Mouse (Mus musculus) cerebellum, adult 2 months (tissue): ENCODE results near the gene Fmnl2. TPM values are rescaled to one million over a fixed set of nuclear protein-coding genes. Genes with fewer than 3 reads are reported as not detected.

Source experiments
- DNase-seq, 2 experiments: peaks; one replicate each; pipeline ENCODE4 v3.0.0; 2021
- H3K27ac ChIP-seq: fragments of 200-500 bp; 2 replicates; pipeline ENCODE4 v1.5.1; 2012; ENCODE audit warnings: low read length, control low read depth, inconsistent platforms; ENCODE audit not compliant: insufficient read depth
- H3K27me3 ChIP-seq: fragments of 200-500 bp; 2 replicates; pipeline ENCODE4 v1.6.1; 2012; ENCODE audit warnings: inconsistent platforms, mild to moderate bottlenecking, low read length, moderate library complexity; ENCODE audit not compliant: control insufficient read depth, insufficient read depth
- H3K4me1 ChIP-seq: fragments of 200-500 bp; 2 replicates; pipeline ENCODE4 v1.6.1; 2011; ENCODE audit warnings: low read length; ENCODE audit not compliant: control insufficient read depth, insufficient read depth
- H3K4me3 ChIP-seq: fragments of 200-500 bp; replicated peaks from 2 replicates; pipeline ENCODE3; 2011; ENCODE audit warnings: mild to moderate bottlenecking, low read depth, low read length, control low read depth; ENCODE audit not compliant: insufficient read depth
- CTCF ChIP-seq: fragments of 200-500 bp; IDR thresholded peaks from 2 replicates; pipeline ENCODE4 v1.5.1; 2011; ENCODE audit warnings: low read depth, mild to moderate bottlenecking, control low read depth, low read length, moderate library complexity, borderline replicate concordance; ENCODE audit not compliant: insufficient read depth
- POLR2A ChIP-seq: fragments of 200-500 bp; IDR thresholded peaks from 2 replicates; pipeline ENCODE4 v1.6.1; 2011; ENCODE audit warnings: low read length, control low read depth, borderline replicate concordance; ENCODE audit not compliant: insufficient read depth
- WGBS: fragments of 180-500 bp; shearing (Covaris S2); methylation state at CpG from one replicate; pipeline ENCODE4 v1.1.7; 2018; 5-methylcytosine and 5-hydroxymethylcytosine counted together
- polyA plus RNA-seq: library from polyadenylated mRNA; depleted of rRNA; stranded (reverse); fragments of >200 nt; gene quantifications from 2 replicates; pipeline ENCODE4 v1.2.3, GENCODE M21; 2012

Fmnl2 gene
- polyA plus RNA-seq, 1 experiment: 25.3 TPM

DNA sequence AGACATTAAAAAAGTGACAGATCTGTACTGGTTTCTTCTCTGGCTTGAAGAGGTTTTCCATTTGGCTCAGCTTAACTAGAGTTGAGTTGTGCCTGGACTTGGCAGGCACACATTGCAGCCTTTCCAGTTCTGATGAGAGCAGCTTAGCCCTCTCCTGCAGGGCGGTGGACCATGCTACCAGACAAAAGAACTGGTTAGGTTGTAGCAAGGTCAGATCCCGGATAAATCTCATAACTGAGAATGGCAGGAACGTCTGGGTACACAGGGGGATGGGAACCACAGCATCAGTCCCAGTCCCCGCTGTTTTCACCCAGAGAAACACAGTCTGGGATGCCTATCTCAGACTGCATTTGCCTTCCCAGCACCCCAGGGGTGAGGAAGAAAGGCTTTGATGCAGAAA is 127.5 kb downstream of the Fmnl2 start:
- Histone ChIP-seq H3K4me3 (peak overlapping the region; percentile 2), H3K27me3 (no peaks in the 10 kb centered on the region), H3K27ac (peak overlapping the region; percentile 53), H3K4me1 (peaks cover 12% of the 10 kb centered on the region; the same call in 1 of the 2 replicates)
- WGBS: 8% methylated on average over 4 of the region's 4 CpGs
- no peak for TF ChIP-seq POLR2A
- no peak for TF ChIP-seq CTCF
- DNase-seq: peak; percentile 57 to 76

DNA sequence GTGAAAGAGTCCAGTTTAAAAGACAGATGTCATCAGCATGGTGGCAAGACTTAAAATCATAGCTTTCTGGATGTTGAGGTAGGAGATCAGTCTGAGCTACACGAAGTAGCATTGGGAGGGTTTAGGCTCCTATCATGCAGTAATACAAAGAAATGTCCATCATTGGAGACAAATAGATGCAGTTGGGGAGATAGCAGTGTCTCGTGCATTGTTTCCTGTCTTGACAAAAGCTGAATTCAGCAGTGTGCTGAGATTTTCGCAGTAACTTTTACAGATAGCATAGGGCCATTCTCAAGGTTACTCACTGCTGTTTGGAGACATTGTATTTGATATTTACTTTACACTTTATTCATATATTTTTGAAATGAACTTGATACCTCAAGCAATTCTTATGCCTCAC is 128.7 kb downstream of the Fmnl2 start:
- Histone ChIP-seq H3K4me3 (no peak overlapping the region), H3K27ac (no peak overlapping the region), H3K4me1 (peaks cover 12% of the 10 kb centered on the region; the same call in 1 of the 2 replicates), H3K27me3 (no peaks in the 10 kb centered on the region)
- 86% methylated on average over 3 of the region's 3 CpGs for WGBS
- no peak for TF ChIP-seq CTCF
- no peak for TF ChIP-seq POLR2A
- no peak for DNase-seq

DNA sequence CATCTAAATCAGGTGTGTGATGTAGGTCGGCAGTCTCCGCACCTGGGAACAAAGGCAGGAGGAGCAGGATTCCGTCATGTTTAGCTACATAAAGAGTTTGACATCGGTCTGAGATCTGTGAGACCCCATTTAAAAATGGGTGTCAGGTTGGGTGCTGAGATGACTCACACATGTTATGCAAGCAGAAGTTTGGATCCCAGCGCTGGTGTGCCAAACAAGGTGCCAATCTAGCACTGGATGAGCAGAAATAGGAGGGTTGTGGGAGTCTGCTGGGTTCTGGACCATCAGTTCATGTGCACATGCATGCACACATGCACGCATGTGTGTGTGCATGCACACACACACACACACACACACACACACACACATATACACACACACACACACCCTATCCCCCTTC is 129.4 kb downstream of the Fmnl2 start:
- no peak overlapping the region for H3K27ac ChIP-seq
- 95% methylated on average over 6 of the region's 6 CpGs for WGBS
- no peaks in the 10 kb centered on the region for H3K27me3 ChIP-seq
- no peak for DNase-seq
- no peak for TF ChIP-seq POLR2A
- no peak for TF ChIP-seq CTCF
- no peak overlapping the region for H3K4me3 ChIP-seq
- peaks cover 12% of the 10 kb centered on the region; the same call in 1 of the 2 replicates for H3K4me1 ChIP-seq

DNA sequence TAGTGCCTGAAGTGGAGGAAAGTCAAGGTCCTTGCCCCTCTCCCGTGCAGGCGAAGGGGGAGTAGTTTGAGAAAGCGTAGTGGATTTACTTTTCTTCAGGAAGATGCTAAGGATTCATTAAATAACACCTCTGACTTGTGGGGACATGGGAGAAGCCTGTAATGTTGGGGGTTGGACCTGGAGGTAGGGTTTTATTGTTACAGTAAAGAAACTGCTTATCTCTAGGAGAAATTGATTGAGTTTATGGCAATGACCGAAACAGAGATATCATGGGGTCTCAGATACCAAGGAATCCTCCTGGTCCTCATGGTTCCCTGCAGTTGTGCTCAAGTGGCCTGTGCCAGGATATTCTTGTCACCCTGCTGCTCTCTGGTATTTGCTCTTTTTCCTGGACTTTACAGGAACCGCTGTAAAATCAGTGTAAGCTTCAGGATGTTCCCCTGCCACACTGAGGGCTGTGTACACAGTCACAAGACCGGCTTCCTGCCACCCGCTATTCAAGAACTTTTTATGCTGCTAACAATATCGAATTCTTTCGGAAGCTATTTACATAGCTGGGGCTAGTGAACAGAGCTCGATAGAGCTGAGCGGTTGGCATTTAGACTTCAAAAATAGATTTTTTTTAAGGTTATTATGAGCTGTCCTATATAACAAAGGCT is 130.1 kb downstream of the Fmnl2 start:
- Histone ChIP-seq H3K4me3 (no peak overlapping the region), H3K4me1 (peaks cover 12% of the 10 kb centered on the region; the same call in 1 of the 2 replicates), H3K27ac (peak overlapping the region; percentile 61; the same call in 1 of the 2 replicates), H3K27me3 (no peaks in the 10 kb centered on the region)
- TF ChIP-seq CTCF: no peak
- 75% methylated on average over 11 of the region's 11 CpGs for WGBS
- DNase-seq: peak in 1 of 2 experiments; percentile 21

DNA sequence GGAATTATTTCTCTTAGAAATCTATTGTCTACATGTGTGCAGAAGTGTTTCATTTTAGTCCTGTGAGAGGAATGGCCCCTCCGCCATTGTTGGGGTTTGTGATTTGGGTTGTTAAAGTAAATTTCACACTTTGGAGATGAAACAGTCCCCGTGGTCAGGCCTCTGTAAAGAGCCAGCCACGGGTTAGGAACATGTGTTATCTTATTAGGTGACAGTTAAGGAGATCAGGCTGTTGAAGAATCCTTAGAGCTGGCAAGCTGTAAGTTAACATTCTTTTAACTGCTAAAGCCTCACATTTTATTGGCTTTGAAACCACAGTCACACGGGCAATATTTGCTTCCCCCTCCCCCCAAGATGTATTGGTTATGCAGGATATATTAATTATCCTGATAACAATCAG is 131.7 kb downstream of the Fmnl2 start:
- TF ChIP-seq CTCF: no peak
- TF ChIP-seq POLR2A: no peak

DNA sequence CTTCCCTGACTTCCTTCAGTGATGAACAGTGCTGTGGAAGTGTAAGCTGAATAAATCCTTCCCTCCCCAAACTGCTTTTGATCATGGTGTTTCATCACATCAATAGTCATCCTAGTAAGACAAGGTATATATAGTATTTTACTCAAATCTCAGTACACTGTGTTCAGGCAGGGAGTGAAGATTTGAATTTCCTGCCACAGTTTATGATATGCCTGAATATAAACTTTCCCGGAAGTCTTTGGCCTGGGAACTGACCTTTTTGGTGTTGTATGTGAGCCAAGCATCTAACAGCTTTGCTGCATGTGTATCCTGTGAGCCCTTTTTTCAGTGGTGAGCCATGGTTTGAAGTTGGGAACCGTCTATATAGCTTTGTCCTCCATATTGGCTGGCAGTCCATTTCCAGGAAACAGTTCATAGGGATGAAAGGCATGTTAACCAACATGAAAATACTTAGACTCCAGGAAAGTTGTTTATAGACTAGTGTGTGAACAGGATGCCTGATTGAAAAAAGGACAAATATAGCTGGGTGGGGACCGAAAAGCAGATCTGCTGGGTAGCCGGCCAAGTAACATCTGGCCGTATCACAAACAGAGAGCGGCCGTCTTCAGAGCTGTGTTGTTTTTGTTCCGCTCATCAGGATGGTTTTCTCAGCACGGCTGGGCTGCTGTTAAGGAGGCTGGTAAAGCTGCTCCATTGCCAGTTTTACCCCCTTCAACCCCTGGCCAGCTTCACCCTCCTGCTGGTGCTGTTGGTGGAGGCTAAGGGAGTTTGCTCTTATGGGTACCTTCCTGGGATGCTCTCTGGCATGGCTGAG is 133.4 kb downstream of the Fmnl2 start:
- H3K27ac ChIP-seq: peak overlapping the region; percentile 27; the same call in 1 of the 2 replicates
- TF ChIP-seq CTCF: no peak
- no peak for TF ChIP-seq POLR2A
- H3K4me3 ChIP-seq: no peak overlapping the region
- no peaks in the 10 kb centered on the region for H3K27me3 ChIP-seq
- H3K4me1 ChIP-seq: peaks cover 4% of the 10 kb centered on the region; the same call in 1 of the 2 replicates
- WGBS: 88% methylated on average over 9 of the region's 9 CpGs
- DNase-seq: no peak

More for the DNA sequence above, 131.7 kb downstream of the Fmnl2 start:
- DNase-seq: no peak
- Histone ChIP-seq H3K27ac (no peak overlapping the region), H3K4me3 (no peak overlapping the region), H3K4me1 (peaks cover 12% of the 10 kb centered on the region; the same call in 1 of the 2 replicates), H3K27me3 (no peaks in the 10 kb centered on the region)
- WGBS: 86% methylated on average over 4 of the region's 4 CpGs

DNA sequence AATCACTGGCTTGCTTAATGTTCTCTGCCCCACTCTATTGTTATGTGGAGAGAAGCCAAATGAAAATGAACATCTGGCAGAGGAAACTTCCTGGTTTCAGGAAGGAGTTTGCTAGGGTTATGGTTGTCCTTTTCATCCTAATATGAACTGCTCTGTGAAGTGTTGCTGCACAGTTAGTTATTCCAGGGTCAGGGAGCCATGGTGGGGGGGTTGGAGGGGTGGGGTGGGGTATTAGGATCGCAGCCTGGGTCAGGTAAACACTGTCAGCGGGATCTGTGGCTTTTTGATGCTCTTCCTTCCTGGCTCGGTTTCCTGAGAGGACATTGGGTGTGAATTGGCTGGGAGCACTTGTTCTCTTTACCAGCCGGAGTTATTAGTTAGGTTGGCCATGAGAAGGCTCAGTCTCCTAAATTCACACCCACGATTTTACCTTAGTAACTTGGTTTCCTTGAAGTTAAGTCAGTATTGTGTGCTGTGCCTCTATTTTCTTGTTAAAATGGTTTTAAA is 134.1 kb downstream of the Fmnl2 start:
- no peak for DNase-seq
- H3K4me1 ChIP-seq: peaks cover 4% of the 10 kb centered on the region; the same call in 1 of the 2 replicates
- 72% methylated on average over 5 of the region's 5 CpGs for WGBS
- H3K27ac ChIP-seq: peak overlapping the region; percentile 27; the same call in 1 of the 2 replicates
- no peak for TF ChIP-seq CTCF
- no peak for TF ChIP-seq POLR2A
- no peaks in the 10 kb centered on the region for H3K27me3 ChIP-seq
- no peak overlapping the region for H3K4me3 ChIP-seq
